Mouse (Mus musculus) gastrocnemius, postnatal 25 days (tissue): ENCODE data around the gene Capn8. TPM values are rescaled to one million over a fixed set of nuclear protein-coding genes. Genes with fewer than 3 reads are reported as not detected.

Source experiments
- DNase-seq: peaks from one replicate; pipeline ENCODE4 v3.0.0; 2022
- total RNA-seq, 2 experiments: library from RNA; stranded (reverse); gene quantifications; 1 replicate in 1 of 2; 2 replicates in 1 of 2; pipeline ENCODE4 v1.2.3; 2021

The Capn8 gene
- total RNA-seq, 2 experiments from 2014 or later, result not detected

- DNase-seq, result no peak
Observed at GRCm38 (mm10) chr1:182550761-182551160, 14.0 kb upstream of the Capn8 start.

- DNase-seq, result peak; percentile 33
Observed at GRCm38 (mm10) chr1:182553649-182554375, 11.0 kb upstream of the Capn8 start.

- DNase-seq, result no peak
Observed at GRCm38 (mm10) chr1:182558271-182558670, 6.5 kb upstream of the Capn8 start.

GRCm38 (mm10) chr1:182559530-182559929 is 5.3 kb upstream of the Capn8 start:
- DNase-seq, result no peak

GRCm38 (mm10) chr1:182560390-182561098 is 4.3 kb upstream of the Capn8 start:
- DNase-seq, result no peak

GRCm38 (mm10) chr1:182561945-182562514 is 2.8 kb upstream of the Capn8 start:
- no peak for DNase-seq

- no peak for DNase-seq
Observed at GRCm38 (mm10) chr1:182562576-182563370, 2.0 kb upstream of the Capn8 start.

GRCm38 (mm10) chr1:182565351-182565835 is 586 bp downstream of the Capn8 start:
- DNase-seq, result no peak

- no peak for DNase-seq
Observed at GRCm38 (mm10) chr1:182571148-182571547, 6.3 kb downstream of the Capn8 start.

GRCm38 (mm10) chr1:182571973-182572372 is 7.2 kb downstream of the Capn8 start:
- DNase-seq, result no peak

GRCm38 (mm10) chr1:182573856-182574665 is 9.3 kb downstream of the Capn8 start:
- no peak for DNase-seq

GRCm38 (mm10) chr1:182574666-182575049 is 9.9 kb downstream of the Capn8 start:
- no peak for DNase-seq

- no peak for DNase-seq
Observed at GRCm38 (mm10) chr1:182584169-182584568, 19.4 kb downstream of the Capn8 start.

- DNase-seq, result no peak
Observed at GRCm38 (mm10) chr1:182585162-182585840, 20.5 kb downstream of the Capn8 start.

- no peak for DNase-seq
Observed at GRCm38 (mm10) chr1:182587706-182588105, 22.9 kb downstream of the Capn8 start.

GRCm38 (mm10) chr1:182591491-182591890 is 26.7 kb downstream of the Capn8 start:
- no peak for DNase-seq

GRCm38 (mm10) chr1:182592436-182592835 is 27.6 kb downstream of the Capn8 start:
- DNase-seq, result no peak

GRCm38 (mm10) chr1:182605330-182606150 is 40.7 kb downstream of the Capn8 start:
- DNase-seq, result no peak

GRCm38 (mm10) chr1:182609701-182610335 is 45.0 kb downstream of the Capn8 start:
- DNase-seq, result peak; percentile 16
